Mouse (Mus musculus): ENCODE measurements around the gene Bcl2l11.

- TF ChIP-seq CTCF (IDR thresholded peaks at IDR 0.05; ENCODE audit: insufficient read depth, low read depth, low read length), result no peak
- TF ChIP-seq POLR2A (IDR thresholded peaks at IDR 0.05; ENCODE audit: insufficient read depth, low read depth, low read length), result no peak
These were observed 1.7 kb upstream of the Bcl2l11 start for GRCm38 (mm10) chr2:128123921-128124683.

Measured in olfactory bulb, adult 2 months (tissue).